Mouse (Mus musculus) mesoderm, embryonic 11.5 days (tissue): ENCODE measurements around the gene Cwc27.

Source experiments
- DNase-seq: peaks from one replicate; pipeline ENCODE4 v3.0.0-alpha.2; 2012; ENCODE audit warnings: low read depth, low spot score

The Cwc27 gene

DNA sequence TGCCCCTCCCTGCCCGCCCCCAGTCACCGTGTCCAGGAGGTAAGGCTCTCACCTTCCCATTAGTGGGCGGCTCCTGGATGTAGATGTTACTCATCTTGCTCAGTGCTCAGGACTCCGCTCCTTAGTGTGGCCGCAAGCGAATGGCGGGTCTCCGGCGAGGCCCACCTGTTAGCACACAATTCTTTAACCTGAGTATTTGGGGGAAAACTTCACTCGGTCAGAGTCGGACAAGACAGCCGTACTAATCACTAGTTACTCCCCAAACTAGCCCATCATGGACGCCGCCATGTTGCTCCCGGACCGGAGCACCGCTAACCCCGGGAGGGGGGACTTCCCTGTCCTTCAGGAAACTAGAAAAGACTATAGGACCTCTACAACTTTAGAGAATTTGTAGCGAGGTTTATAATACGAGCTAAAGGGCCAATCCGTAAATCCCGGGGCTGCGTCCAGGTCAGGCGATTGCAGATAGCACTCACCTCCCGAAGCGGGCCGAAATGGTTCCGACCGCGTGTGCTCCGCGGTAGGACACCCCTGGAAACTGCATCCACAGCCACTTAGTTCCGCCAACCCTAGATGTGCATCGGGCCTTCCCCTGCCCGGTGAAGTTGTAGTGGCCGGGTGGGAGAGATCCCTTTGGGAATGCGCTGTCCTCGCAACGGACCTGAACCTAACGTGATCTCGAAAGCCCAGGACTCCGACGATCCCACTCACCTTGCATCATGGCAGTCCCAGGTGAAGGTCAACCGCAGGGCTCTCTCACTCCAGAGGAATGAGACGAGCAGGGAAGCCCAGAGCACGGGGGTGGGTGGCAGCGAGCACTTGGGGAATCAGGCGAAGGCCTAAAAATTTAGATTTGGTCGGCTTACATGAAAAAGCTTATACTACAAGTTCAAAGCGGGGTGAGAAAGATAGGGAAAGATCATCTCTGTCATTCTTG, at the start of gene Cwc27:
Cwc27 (minus strand) TSS at position 508 of the 937 bp plus-strand sequence.
- DNase-seq, result peak; percentile 89

DNA sequence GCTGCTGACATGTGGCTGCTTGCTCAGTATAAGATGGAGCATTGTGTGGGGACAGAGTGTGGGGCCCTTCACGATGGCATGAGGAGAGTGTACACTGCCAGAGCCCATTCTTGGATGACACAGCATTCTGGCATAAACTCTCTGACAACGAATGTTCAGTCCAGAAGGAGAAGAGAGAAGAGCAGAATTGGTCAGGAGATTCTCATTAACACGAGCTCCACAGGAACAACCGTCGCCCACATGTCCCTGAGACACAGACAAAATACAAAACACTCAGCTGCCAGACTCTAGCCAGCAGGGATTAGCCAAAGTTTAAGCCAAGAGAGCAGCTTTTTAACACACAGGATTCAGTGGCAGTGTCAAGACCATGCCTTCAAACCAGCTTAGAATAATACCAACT, 49.8 kb upstream of the Cwc27 start:
- DNase-seq, result no peak

DNA sequence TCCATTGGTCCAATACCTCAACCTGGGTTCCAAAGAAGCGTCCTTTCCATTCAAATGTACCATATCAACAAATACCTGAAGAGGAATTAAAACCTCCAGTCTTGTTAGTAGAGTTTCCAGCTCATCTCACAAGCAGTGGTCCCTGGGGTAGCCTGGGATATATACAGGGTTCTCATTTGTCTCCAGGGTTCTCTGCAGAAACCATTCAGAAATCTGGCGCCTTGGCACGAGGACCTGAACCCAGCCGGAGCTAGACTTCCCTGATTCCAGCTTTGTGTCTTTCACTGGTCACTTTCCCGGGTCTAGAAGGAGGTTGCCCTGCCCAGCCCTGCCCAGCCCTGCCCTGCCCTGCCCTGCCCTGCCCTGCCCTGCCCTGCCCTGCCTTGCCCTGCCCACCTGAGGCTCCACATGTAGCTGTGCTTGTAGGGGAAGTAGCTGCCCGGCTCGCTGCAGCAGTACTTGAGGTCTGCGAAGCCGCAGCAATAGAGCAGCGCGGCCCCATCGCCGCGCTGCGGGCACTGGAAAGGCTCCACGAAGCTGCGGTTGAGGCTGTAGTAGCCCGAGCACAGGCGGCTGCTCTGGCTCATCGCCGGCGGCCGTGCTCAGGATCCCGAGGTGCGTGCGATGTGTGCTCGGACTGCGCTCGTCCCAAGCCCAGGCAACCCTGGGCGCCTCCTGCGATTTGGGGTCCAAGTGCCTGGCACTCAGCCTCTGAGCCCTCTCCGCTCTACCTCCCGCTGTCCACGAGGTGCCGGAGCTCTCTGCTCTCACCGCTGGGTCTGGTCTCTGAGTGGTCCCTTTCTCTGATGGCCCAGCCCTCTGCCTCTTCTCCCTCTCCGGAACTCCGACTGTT, 46.4 kb upstream of the Cwc27 start, which contains the start of gene Shisal2b:
Shisal2b (minus strand) TSS at position 767 of the 853 bp plus-strand sequence.
- peak; percentile 61 for DNase-seq

DNA sequence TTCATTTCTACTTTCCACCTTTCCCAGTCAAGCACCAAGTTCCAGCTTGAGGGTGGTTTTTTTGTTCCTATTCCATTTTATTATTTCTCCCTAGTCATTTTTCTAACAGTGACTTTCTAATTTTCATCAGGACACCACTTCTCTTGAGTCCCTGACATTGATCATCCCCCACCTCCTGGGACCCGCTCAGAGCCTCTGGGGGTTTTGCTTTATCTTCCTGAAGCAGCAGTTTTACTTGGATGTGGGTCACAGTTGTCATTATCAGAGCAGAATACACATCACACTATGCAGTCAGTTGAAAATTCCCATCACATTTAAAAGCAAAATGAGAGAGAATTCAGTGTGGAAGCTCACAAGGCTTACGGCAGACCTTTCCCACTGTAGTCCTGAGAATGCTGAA, 36.7 kb upstream of the Cwc27 start:
- DNase-seq, result no peak

DNA sequence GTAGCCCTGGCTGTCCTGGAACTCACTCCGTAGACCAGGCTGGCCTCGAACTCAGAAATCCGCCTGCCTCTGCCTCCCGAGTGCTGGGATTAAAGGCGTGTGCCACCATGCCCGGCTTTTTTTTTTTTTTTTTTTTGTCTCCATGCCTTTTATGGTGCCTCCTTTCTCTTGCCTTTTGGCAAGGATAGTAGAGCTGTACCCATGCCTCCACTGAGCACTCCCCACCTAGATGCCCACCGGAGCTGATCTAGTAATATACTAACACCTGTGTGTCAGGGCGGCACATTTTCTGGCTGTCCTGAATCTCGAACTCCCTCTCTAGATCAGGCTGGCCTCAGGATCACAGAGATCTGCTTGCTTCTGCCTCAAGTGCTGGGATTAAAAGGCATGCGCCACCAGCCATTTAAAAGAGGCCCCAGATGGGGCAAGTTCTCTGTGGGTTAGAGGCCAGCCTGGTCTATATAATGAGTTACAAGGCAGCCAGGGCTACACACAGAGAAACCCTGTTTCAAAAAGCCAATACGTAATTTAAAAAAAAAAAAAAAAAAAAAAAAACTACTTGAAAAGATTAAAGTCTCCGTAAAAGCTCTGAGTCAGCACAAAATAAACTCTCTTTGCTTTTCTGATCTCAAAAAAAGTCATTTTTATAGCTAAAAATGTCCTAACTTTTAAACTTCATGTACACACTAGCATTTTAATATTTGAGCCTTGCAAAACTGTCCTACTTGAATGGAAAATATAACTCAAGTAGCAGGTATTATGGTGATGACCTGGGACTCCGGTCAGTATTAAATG, 26.6 kb upstream of the Cwc27 start:
- DNase-seq, result no peak

DNA sequence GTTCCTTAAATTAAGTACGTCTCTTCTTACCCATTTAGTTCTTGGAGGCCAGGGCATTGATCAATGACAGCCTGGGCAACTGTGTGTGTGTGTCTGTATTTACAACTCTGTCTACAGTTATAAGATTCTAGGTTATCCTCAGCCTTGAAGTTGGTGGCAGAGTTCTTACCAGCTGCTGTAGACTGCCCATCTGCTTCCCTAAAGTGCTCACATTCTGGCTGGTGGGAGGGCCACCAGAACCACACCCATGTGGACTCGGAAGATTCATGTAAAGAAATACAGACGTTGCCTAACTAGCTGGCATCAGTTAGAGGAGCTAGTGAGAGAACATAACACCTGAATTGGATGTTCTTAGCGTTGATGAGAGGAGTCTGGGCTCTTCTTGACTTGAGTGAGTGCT, 25.0 kb upstream of the Cwc27 start:
- DNase-seq, result no peak

DNA sequence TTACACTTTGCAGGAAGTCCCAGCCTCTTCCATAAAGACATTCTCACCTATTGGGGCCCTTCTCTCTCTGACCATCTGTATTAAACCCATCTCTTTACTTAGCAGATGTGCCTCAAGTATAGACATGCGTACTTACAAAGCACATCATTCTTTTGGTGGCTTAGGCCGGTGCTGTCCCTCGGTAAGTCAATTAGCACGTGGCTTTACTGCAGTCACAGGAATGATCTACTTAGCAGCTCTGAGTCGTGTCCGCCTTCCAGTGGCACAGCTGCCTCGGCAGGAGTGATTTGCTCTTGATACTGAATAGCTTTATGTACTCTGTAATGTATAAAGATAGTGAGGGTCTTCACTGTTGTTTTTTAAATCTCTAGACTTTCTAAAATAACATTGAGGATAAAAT, 20.7 kb upstream of the Cwc27 start:
- no peak for DNase-seq

DNA sequence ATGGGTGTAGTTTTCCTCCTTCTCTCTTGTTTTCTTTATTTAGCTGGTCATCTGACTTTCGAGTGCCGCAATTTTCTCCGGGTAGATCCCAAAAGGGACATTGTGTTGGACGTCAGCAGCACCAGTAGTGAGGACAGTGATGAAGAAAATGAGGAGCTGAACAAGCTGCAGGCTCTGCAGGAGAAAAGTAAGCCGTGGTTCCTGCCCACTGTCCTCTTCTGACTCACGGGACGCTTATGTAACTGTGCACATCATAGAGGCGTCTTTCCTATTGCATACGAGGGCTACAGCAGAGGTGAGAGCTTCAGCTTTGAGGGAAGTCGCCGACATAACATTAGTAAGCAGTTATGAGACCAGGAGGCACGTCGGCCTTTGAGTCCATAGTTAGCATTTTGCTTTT, 15.9 kb upstream of the Cwc27 start:
- DNase-seq, result no peak

DNA sequence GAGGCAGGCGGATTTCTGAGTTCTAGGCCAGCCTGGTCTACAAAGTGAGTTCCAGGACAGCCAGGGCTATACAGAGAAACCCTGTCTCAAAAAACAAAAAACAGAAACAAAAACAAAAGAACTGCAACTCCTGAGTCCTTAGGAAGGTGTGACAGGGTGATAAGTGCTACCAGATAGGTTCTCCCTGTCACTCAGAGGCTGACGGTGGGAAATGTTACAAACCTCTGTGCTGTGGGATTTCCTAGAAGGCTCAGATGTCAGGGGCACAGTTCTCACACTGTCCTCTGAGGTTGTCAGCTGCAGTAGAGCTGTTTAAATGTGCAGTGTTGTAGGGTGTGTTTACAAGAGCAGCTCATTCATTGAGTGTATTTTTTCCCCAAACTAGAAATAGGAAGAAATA, 8.5 kb upstream of the Cwc27 start:
- DNase-seq, result no peak

DNA sequence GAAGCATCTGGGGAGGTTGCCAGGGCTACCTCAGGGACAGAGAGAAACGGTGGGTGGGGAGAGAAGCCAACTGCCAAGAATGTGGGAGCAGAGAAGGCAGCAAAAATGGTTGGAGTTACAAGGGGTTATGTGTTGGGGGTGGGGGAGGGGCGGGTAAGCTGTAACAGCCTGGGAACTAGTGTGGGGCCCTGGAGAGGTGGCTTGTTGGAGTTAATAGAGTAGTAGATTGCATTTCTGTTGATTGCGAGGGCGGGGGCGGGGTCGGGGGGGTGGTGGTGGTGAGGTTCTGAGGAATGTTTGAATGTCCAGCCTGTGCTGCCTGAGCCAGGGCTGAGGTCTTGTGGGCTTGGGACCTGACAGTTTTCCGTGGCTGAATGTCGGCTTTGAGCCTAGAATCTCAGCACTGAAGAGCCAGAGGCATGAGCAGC, 5.5 kb upstream of the Cwc27 start:
- DNase-seq, result peak; percentile 67

DNA sequence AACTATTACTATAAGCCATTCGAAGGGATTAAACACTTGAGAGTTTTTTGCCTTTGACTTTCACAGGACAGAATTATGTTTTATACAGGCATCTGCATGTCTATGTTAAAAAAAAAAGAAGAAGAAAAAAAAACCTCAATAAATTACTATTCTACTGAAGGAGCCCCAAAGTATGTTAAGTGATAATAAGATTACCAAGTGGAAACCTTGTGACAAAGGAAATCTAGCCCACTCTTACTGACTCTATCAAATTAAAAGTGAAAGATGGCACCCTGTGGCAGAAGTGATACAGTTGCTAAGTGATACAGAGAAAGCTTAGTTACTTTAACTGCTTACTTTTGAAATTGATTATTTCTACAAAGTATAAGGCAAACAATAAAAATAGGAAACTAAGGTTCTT, 5.0 kb upstream of the Cwc27 start:
- DNase-seq, result no peak

DNA sequence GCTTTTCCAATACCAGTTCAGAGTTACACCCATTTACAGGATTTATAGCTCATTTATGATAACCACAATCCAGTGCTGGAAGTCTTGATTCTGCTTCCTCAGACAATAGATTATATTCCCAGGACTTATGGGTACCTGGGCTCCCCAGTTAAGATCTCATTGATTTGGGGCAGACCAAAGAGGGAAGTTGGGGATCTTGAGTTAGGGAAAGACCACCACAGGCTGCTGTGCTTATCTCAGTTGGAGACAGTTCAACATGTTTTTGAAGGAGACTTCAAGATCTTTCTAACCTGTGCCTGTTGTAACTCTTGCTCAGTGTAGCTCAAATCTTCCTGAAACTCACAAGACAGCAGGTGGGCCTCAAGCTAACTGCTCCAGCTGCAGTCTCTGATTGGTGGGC, 4.2 kb upstream of the Cwc27 start:
- no peak for DNase-seq

DNA sequence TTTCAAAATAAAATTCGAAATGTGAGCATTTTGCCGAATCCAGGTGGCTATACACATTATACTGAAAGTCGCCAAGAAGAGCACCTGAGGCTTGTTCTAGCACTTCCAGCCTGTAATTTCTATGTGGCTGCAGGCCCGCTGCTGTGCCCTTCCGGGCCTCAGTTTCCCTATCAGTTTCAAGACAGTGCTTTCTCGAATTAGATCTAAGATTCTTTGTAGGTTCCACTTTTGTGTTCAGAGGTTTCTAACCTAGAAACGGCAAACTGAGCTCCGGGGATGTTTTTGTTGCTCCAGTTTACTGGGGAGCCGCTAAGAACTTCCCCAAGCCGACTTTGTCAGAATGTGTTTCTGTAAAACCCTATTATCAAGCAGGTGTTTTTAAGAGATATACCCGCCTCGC, 754 bp upstream of the Cwc27 start:
- no peak for DNase-seq

DNA sequence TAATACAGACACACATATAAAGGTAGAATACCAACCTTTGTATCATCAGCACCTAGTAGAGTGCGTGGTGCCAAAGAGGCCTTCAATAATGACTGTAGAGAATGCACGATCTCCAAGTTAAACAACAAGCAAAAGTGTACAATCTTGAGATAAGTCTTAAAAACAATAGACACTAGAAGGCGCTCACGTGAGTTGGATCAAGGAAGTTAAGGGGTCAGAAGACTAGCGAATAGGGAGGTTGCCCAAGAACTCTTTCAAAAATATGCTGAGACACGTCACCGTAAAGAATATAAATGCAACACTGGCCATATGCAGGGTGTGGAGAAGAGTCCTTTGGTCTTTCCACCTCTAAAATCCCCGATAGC, 690 bp downstream of the Cwc27 start:
- no peak for DNase-seq

DNA sequence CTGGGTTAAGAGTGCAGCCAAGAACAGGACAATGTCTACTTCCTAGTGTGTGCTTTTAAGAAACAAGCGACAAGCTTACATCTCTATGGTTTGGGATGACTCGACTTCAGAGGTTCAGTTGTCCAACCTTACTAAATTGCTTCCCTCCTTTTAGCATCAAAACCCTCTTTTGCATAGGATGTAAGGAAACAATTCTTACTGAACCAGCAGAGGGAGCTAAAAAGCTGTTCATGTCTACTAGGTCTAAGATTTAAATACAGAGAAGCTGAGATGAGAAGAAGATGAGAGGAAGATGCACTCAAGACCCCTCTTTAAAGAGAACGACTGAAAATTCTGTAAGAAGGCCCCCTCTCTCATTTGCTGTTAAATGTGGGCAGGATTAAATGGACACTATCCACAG, 11.3 kb downstream of the Cwc27 start:
- DNase-seq, result peak; percentile 57

DNA sequence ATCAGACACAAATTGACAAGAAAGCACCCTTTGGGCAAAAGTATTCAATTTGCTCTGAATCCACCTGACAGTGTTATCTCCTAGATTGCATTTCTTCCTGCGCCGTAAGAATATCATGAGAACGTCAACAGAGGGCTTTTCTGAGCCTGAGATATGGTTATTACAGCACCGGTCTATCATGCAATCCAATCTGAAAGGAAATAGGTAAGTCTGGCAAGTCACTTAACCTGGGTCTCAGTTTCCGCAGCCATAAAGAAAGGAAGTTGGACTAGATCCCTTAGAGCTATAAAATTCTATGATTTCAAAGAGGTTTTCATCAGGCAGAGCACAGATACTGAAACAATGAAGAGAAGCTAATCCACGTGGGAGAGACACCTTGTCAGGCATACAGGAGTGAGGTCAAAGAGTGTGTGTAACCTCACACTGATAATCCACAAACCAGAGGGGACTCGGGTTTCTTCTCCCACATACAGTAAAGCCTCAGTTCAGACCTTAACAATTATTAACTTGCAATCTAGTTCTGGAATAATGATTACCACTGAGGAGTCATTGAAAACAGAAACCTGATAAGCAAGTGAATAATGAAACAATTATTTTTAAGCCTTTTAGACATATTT, 17.3 kb downstream of the Cwc27 start:
- DNase-seq, result no peak

DNA sequence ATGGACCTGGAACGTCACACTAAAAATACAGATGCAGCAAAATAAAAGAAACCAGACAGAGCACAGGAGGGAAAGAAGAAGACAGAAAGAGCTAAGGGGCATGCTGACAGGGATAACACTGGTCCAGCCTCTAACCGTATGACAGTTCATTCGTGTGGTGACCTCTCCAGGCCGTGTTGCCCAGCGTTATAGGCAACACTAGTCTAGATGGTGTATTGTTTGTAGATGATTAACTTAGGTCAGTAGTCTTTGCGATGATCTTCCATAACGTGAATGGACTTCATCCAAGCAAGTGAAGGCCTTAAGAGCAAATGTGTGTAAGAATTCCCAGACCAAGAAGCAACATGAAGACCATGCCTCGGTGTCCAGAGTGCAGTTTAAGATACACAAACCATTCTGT, 17.9 kb downstream of the Cwc27 start:
- no peak for DNase-seq

DNA sequence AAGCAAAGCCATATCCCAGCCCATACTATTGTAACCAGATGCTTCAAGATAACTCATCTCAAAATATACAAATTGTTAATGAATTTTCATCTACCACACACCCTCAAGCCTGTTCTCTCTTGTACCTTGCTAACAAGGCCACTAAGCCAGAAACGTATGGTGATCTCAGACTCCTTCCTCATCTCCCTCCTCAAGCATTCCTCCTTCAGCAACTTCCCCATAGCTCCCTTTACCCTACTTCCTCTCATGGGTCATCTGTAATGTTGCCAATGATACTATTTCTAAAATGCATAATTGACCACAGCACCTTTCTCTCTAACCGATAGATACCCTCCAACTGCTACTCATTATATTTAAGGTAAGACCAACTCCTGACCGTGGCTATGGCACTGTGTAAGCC, 22.5 kb downstream of the Cwc27 start:
- DNase-seq, result no peak

DNA sequence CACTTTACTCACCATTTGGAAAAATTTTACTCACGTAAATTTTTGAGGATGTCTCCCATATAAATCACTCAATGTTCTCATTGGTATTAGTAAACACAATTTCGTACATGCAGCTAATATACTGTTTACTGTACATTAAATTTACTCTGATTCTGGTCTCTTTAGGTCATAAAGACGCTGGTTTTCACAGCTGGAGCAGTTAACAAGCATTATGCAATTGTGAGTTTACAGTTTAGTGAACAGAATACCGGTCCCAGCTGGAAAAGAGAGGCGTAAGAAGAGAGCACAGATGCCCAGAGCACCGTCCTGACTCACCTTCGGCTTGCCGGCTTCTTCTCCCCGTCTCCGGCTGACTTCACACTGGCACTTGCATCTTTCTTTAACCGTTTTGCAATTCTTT, 24.8 kb downstream of the Cwc27 start, which contains the start of gene Srek1ip1:
Srek1ip1 (plus strand) TSS at position 301 of the 400 bp plus-strand sequence.
- DNase-seq, result no peak

DNA sequence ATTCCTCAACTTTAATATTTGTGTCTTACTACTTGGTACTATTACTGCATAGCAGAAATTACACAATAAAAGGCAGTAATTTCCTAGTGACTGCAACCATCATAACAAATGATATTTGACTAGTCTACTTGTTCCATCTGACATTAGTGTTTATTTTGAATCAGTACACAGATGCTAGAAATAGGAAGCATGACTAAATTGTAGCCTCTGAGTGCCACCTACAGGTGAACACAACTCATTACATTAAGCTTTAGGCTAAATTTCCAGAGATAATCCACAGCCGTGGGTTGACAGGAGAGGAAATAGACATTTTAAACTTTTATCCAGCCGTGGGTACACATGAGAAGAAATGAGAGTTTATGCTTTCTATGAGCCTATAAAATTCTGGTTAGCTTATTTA, 27.3 kb downstream of the Cwc27 start:
- DNase-seq, result peak; percentile 65

DNA sequence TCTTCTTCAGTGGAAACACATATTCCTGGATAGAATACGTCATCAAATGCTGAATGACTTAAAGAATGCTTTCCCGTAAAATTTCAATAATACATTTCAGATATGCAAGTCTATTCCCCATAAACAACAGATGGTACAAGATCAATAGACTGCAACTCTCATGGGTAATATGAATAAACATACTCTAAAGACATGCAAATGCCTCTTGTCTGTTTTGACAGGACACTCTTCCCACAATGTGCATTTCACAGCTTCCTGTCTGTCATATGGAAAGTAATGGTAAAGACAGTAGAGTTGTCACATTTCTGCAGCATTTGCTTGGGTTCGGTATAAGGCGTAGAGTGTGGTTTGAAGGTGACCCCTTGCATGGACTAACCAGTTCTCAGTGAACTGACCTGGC, 29.7 kb downstream of the Cwc27 start:
- no peak for DNase-seq
